Mouse (Mus musculus): ENCODE measurements around the gene Wdr43. TPM values are rescaled to one million over a fixed set of nuclear protein-coding genes. Genes with fewer than 3 reads are reported as not detected.

Wdr43 gene
- polyA plus RNA-seq (2012; fragmentation: generic; extraction: Trizol) = 34.4 TPM
- long read RNA-seq, experiment 1, transcript Wdr43-201 (18 exons, 3,450 nt) = major isoform, 32 of 43 reads
- long read RNA-seq, experiment 1, partial matches to known transcripts = 4 of 43 reads
- long read RNA-seq, experiment 1, other reads (novel, unspliced or antisense) = 6 of 43 reads
- long read RNA-seq, experiment 2, transcript Wdr43-201 (18 exons, 3,450 nt) = major isoform, 691 of 747 reads
- long read RNA-seq, experiment 2, partial matches to known transcripts = 22 of 747 reads
- long read RNA-seq, experiment 2, other reads (novel, unspliced or antisense) = 34 of 747 reads

DNA sequence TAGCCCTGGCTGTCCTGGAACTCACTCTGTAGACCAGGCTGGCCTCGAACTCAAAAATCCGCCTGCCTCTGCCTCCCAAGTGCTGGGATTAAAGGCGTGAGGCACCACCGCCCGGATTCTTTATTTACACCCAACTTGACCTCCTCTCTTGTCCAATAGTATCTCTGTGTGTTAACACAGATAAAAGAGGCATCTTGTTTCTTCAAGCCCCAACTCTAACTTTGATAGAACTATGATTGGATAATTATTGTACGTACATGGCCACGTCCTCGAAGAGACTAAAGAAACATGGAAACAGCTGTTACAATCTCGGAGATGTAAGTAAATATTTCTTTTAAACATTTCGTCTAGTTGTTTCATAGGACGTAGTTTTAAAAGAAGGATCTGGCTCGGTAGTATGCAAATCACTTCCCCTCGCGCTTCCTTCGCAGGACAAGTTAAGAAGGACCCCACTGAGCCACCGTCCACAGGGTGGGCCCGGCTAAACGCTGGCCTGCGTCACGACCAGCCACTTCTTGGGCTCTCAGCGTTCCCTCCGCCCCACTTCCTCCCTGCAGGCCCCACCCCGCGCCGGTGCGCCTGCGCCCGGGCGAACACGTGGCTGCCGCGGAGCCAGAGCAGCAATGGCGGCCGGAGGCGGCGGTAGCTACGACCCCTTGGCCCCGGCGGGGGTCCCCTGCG, at the start of gene Wdr43:
Gene Wdr43, plus strand, starts transcription at position 258 of the 681 bp plus-strand sequence.
- Histone ChIP-seq H3K27me3 (ENCODE audit: control insufficient read depth, insufficient read depth, insufficient read length) (no peaks in the 10 kb centered on the region), H3K79me2 (ENCODE audit: control insufficient read depth, insufficient read depth) (peaks cover 52% of the 10 kb centered on the region), H3K79me3 (ENCODE audit: low read depth) (peaks cover 46% of the 10 kb centered on the region), H3K36me3 (ENCODE audit: control insufficient read depth, insufficient read depth) (peaks cover 28% of the 10 kb centered on the region), H3ac (ENCODE audit: control insufficient read depth, insufficient read length, low read depth) (peak within 1 kb of the TSS; percentile 70), H3K4me3 (ENCODE audit: insufficient read depth, poor library complexity, severe bottlenecking) (peak within 1 kb of the TSS; percentile 89)
- TF ChIP-seq MYOD1 (IDR thresholded peaks at IDR 0.05; ENCODE audit: control insufficient read depth, insufficient read length, low read depth) = no peak
- peak; percentile 98 for TF ChIP-seq MAX (IDR thresholded peaks at IDR 0.05)
- no peak for TF ChIP-seq CTCF (IDR thresholded peaks at IDR 0.05; ENCODE audit: control insufficient read depth, insufficient read depth, insufficient read length)
- no peak for TF ChIP-seq CEBPB (IDR thresholded peaks at IDR 0.05; ENCODE audit: low read depth)
- TF ChIP-seq MYOG (IDR thresholded peaks at IDR 0.05; ENCODE audit: control insufficient read depth, extremely low read depth, insufficient read length) = no peak
- no peak for TF ChIP-seq FOSL1 (IDR thresholded peaks at IDR 0.05; ENCODE audit: insufficient read depth, low read length, poor library complexity, severe bottlenecking)
- TF ChIP-seq USF1 (IDR thresholded peaks at IDR 0.05; ENCODE audit: low read depth) = peak; percentile 79

DNA sequence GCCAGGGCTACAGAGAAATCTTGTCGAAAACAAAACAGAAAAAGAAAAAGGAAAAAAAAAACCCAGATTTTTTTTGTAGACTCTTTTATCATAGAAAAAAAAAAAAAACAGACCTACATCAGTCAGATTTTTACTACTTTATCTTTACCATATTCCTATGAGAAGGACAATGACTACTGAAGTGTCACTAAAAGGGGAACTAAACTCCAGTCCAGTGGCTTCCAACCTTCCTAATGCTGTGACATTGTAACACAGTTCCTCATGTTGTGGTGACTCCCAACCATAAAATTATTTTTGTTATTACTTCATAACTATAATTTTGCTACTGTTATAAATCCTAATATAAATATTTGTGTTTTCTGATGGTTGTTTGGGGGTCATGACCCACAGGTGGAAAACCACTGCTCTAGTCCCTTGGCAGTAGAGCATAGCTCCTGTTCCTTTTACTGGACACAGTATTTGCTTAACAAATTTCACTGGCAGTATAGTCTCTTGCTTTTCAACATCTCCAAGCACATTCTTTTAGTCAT, 36.5 kb upstream of the Wdr43 start:
- Histone ChIP-seq H3K79me2 (ENCODE audit: control insufficient read depth, insufficient read depth) (no peaks in the 10 kb centered on the region), H3K4me3 (ENCODE audit: insufficient read depth, poor library complexity, severe bottlenecking) (no peak overlapping the region), H3K36me3 (ENCODE audit: control insufficient read depth, insufficient read depth) (no peaks in the 10 kb centered on the region), H3K79me3 (ENCODE audit: low read depth) (no peaks in the 10 kb centered on the region), H3K27me3 (ENCODE audit: control insufficient read depth, insufficient read depth, insufficient read length) (no peaks in the 10 kb centered on the region), H3ac (ENCODE audit: control insufficient read depth, insufficient read length, low read depth) (no peak overlapping the region)
- TF ChIP-seq CTCF (IDR thresholded peaks at IDR 0.05; ENCODE audit: control insufficient read depth, insufficient read depth, insufficient read length) = no peak
- no peak for TF ChIP-seq USF1 (IDR thresholded peaks at IDR 0.05; ENCODE audit: low read depth)

DNA sequence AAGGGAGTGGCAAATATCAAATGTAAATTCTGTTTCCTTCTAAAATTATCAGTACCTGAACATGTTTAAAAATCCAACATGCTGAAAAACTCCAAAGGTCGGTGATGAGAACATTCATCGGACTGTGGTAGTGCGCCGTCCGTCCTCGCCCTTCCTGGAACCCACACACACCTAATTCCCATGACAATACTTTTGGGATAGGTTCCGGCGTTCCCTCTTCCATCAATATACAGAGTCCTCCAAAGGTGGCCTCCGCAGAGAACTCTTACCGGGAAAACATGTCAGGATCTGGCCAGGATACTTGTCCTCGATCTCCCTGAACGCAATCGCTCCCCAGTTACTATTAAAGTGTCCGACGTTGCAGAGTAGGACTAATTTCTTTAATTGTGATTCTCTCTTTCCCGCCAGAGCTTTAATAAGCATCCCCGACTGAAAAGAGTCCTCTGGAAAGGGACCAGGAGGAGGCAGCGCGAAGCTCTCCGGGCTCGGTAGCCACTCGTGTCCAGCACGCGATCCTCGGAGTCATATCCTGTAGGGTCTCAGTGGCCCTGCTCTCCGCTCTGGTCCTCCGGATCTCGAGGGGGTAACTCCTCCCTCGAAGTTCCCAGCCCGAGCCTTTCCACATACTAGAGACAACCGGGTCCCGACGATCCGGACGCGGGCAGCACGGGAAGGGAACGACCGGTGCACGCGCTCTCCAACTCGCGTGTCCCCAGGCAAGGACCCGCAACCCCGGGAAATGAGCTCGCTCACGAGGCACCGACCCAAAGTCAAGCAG, 17.6 kb upstream of the Wdr43 start:
- no peak for TF ChIP-seq MYOG (IDR thresholded peaks at IDR 0.05; ENCODE audit: control insufficient read depth, extremely low read depth, insufficient read length)
- no peak for TF ChIP-seq USF1 (IDR thresholded peaks at IDR 0.05; ENCODE audit: low read depth)
- TF ChIP-seq CEBPB (IDR thresholded peaks at IDR 0.05; ENCODE audit: low read depth) = no peak
- TF ChIP-seq CTCF (IDR thresholded peaks at IDR 0.05; ENCODE audit: control insufficient read depth, insufficient read depth, insufficient read length) = no peak
- TF ChIP-seq MAX (IDR thresholded peaks at IDR 0.05) = no peak
- TF ChIP-seq MYOD1 (IDR thresholded peaks at IDR 0.05; ENCODE audit: control insufficient read depth, insufficient read length, low read depth) = no peak
- TF ChIP-seq FOSL1 (IDR thresholded peaks at IDR 0.05; ENCODE audit: insufficient read depth, low read length, poor library complexity, severe bottlenecking) = no peak
- Histone ChIP-seq H3K79me2 (ENCODE audit: control insufficient read depth, insufficient read depth) (peaks cover 35% of the 10 kb centered on the region), H3K4me3 (ENCODE audit: insufficient read depth, poor library complexity, severe bottlenecking) (peak overlapping the region; percentile 71), H3K36me3 (ENCODE audit: control insufficient read depth, insufficient read depth) (no peaks in the 10 kb centered on the region), H3K79me3 (ENCODE audit: low read depth) (peaks cover 20% of the 10 kb centered on the region), H3K27me3 (ENCODE audit: control insufficient read depth, insufficient read depth, insufficient read length) (peaks cover 3% of the 10 kb centered on the region), H3ac (ENCODE audit: control insufficient read depth, insufficient read length, low read depth) (peak overlapping the region; percentile 93)

DNA sequence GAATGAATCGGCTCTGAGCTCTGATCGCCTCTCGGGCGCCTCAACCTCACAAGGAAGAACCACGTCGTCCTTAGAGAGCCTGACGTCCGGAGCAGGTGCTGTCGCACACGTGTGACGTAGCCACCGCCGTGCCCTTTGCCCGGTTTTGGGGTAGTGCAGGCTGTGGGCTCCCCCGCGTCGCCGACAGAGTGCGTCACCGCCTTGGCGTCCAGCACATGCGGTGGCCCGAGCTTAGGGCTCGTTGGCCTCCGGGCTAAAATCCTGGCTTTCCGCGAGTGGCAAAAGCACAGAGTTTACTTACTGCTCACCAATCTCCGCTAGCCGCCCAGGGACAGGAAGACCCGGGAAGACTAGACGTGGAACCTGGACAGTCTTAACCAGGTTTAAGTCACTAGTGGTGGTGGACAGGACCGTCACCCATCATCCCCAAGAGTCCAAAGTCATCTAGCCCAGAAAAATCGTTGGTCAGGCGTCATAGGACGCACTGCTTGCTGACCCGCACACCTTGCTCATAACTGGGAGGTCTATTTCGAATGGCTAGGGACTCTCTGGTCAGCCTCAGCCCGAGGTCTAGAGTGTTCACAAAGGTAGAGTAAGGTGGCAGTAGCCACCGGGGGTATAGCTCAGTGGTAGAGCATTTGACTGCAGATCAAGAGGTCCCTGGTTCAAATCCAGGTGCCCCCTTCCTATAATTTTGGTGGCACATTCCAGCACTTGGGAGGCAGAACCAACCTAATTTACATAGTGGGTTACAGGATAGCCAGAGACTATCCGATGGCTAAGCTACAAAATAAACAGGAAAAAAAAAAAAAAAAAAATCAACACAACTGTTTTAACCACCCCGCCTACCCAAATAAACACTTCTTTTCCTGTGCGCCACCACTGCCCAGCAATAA, 16.8 kb upstream of the Wdr43 start:
- peak overlapping the region; percentile 93 for H3ac ChIP-seq (ENCODE audit: control insufficient read depth, insufficient read length, low read depth)
- H3K79me2 ChIP-seq (ENCODE audit: control insufficient read depth, insufficient read depth) = peaks cover 35% of the 10 kb centered on the region
- H3K36me3 ChIP-seq (ENCODE audit: control insufficient read depth, insufficient read depth) = no peaks in the 10 kb centered on the region
- H3K79me3 ChIP-seq (ENCODE audit: low read depth) = peaks cover 20% of the 10 kb centered on the region
- peaks cover 3% of the 10 kb centered on the region for H3K27me3 ChIP-seq (ENCODE audit: control insufficient read depth, insufficient read depth, insufficient read length)
- peak overlapping the region; percentile 71 for H3K4me3 ChIP-seq (ENCODE audit: insufficient read depth, poor library complexity, severe bottlenecking)
- TF ChIP-seq FOSL1 (IDR thresholded peaks at IDR 0.05; ENCODE audit: insufficient read depth, low read length, poor library complexity, severe bottlenecking) (no peak), CEBPB (IDR thresholded peaks at IDR 0.05; ENCODE audit: low read depth) (no peak), USF1 (IDR thresholded peaks at IDR 0.05; ENCODE audit: low read depth) (no peak), CTCF (IDR thresholded peaks at IDR 0.05; ENCODE audit: control insufficient read depth, insufficient read depth, insufficient read length) (no peak), MYOD1 (IDR thresholded peaks at IDR 0.05; ENCODE audit: control insufficient read depth, insufficient read length, low read depth) (peak; percentile 54), MAX (IDR thresholded peaks at IDR 0.05) (peak; percentile 87), MYOG (IDR thresholded peaks at IDR 0.05; ENCODE audit: control insufficient read depth, extremely low read depth, insufficient read length) (no peak)

All from C2C12 (cell line).